Mouse (Mus musculus) thymus, postnatal 10 days (tissue): ENCODE results near the gene Phf21a.

Experiments
- DNase-seq, 2 experiments: peaks; one replicate each; pipeline ENCODE4 v3.0.0; 2021; ENCODE audit warnings: low spot score in 2 of 2

Gene Phf21a

GRCm38 (mm10) chr2:92360893-92361292, 268.0 kb downstream of the Phf21a start:
- no peak for DNase-seq

GRCm38 (mm10) chr2:92361795-92362194, 268.9 kb downstream of the Phf21a start:
- DNase-seq: no peak

- no peak for DNase-seq
These were observed 269.8 kb downstream of the Phf21a start for GRCm38 (mm10) chr2:92362571-92363228.

- no peak for DNase-seq
These were observed 271.2 kb downstream of the Phf21a start for GRCm38 (mm10) chr2:92364086-92364485.

GRCm38 (mm10) chr2:92365568-92365967, 272.7 kb downstream of the Phf21a start:
- DNase-seq: no peak

- DNase-seq: no peak
These were observed 274.6 kb downstream of the Phf21a start for GRCm38 (mm10) chr2:92367383-92368029.

- DNase-seq: no peak
These were observed 277.5 kb downstream of the Phf21a start for GRCm38 (mm10) chr2:92370375-92370774.

GRCm38 (mm10) chr2:92370821-92371805, 278.2 kb downstream of the Phf21a start:
- peak in 1 of 2 experiments; percentile 16 for DNase-seq

- DNase-seq: no peak
These were observed 279.2 kb downstream of the Phf21a start for GRCm38 (mm10) chr2:92371971-92372690.

- DNase-seq: no peak
These were observed 280.0 kb downstream of the Phf21a start for GRCm38 (mm10) chr2:92372767-92373436.

GRCm38 (mm10) chr2:92373437-92373813, 280.5 kb downstream of the Phf21a start:
- DNase-seq: peak in 1 of 2 experiments; percentile 21

- peak; percentile 48 to 52 for DNase-seq
These were observed 281.6 kb downstream of the Phf21a start, which contains the start of the genes Pex16 and Large2 for GRCm38 (mm10) chr2:92374514-92374913. Gene Pex16 (plus strand): TSS chr2:92374676. Gene Large2 (minus strand): TSS chr2:92374869.

GRCm38 (mm10) chr2:92375099-92375623, 282.2 kb downstream of the Phf21a start:
- DNase-seq: peak; percentile 93 to 97

- DNase-seq: no peak
These were observed 282.9 kb downstream of the Phf21a start for GRCm38 (mm10) chr2:92375788-92376187.

- DNase-seq: no peak
These were observed 283.4 kb downstream of the Phf21a start for GRCm38 (mm10) chr2:92376300-92376699.

- no peak for DNase-seq
These were observed 284.4 kb downstream of the Phf21a start for GRCm38 (mm10) chr2:92377320-92377719.

- no peak for DNase-seq
These were observed 287.0 kb downstream of the Phf21a start for GRCm38 (mm10) chr2:92379783-92380494.

- no peak for DNase-seq
These were observed 287.7 kb downstream of the Phf21a start for GRCm38 (mm10) chr2:92380495-92381050.

GRCm38 (mm10) chr2:92381161-92381560, 288.2 kb downstream of the Phf21a start:
- DNase-seq: no peak
